Mouse (Mus musculus) erythroblast, embryonic 14.5 days (primary cell): ENCODE measurements around the gene Jmjd6. TPM values are rescaled to one million over a fixed set of nuclear protein-coding genes. Genes with fewer than 3 reads are reported as not detected.
"Not testable (repeated sequence)": the region's sequence is repeated elsewhere in the genome, so short reads cannot be mapped to it uniquely, and the experiment has no call there.

Experiments
- H3K27me3 ChIP-seq: 2 replicates; pipeline ENCODE4 v1.6.1; 2012; ENCODE audit warnings: inconsistent platforms; ENCODE audit not compliant: control insufficient read depth
- H3K36me3 ChIP-seq: 2 replicates; pipeline ENCODE4 v1.6.1; 2012; ENCODE audit warnings: mild to moderate bottlenecking, inconsistent platforms; ENCODE audit not compliant: control insufficient read depth
- H3K4me1 ChIP-seq: 2 replicates; pipeline ENCODE4 v1.6.1; 2012; ENCODE audit warnings: inconsistent platforms; ENCODE audit not compliant: control insufficient read depth
- H3K4me3 ChIP-seq: replicated peaks from 2 replicates; pipeline ENCODE3; 2012; ENCODE audit warnings: moderate library complexity, mild to moderate bottlenecking, inconsistent platforms
- H3K9me3 ChIP-seq: 2 replicates; pipeline ENCODE4 v1.6.1; 2012; ENCODE audit warnings: low read length, inconsistent platforms, mixed read lengths; ENCODE audit not compliant: control insufficient read depth
- GATA1 ChIP-seq: IDR thresholded peaks from 2 replicates; pipeline ENCODE4 v1.6.1; 2012; ENCODE audit warnings: low read length, inconsistent platforms, mixed read lengths
- TAL1 ChIP-seq: IDR thresholded peaks from 3 replicates; pipeline ENCODE4 v1.6.1; 2012; ENCODE audit warnings: low read length, inconsistent platforms, mixed read lengths
- polyA plus RNA-seq: library from polyadenylated mRNA; stranded (reverse); fragments of >175 nt; gene quantifications from 2 replicates; pipeline ENCODE4 v1.2.3, GENCODE M21; 2012

Gene Jmjd6
- polyA plus RNA-seq, 1 experiment = 3.6 TPM

- H3K9me3 ChIP-seq = no peaks in the 10 kb centered on the region
- TF ChIP-seq TAL1 (no peak), GATA1 (no peak)
- H3K4me1 ChIP-seq = peaks cover 49% of the 10 kb centered on the region
- no peaks in the 10 kb centered on the region for H3K27me3 ChIP-seq
- peaks cover 48% of the 10 kb centered on the region for H3K36me3 ChIP-seq
- H3K4me3 ChIP-seq = peak within 1 kb of the TSS; percentile 79
Measured at GRCm38 (mm10) chr11:116852891-116853511, 9.8 kb upstream of the Jmjd6 start, which contains the start of gene Srsf2. TSS of gene Srsf2 (minus strand) at chr11:116853094.

DNA sequence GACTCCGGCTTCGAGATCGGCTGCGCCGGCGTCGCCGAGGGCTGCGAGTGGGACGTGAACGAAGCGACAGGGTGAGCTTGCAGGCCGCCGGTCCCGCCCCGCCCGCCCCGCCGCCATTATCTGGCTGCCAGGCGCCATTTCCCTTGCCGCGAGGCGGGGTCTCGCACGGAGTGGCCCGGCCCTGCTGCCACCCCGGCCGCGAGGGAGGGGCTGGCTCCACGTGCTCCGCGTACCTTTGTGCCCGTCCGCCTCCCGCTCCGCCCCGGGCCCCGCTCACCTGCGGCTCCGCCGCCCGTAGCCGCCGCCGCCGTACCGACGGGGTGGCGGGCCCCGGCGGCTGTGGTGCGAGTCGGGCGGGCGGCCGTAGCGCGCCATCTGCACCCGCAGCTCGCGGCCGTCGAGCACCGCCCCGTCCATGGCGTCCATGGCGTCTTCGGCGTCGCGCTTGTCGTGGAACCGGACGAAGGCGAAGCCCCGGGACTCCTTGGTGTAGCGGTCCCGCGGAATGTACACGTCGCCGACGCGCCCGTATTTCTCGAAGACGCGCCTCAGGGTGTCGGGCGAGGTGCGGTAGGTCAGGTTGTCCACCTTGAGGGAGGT, 9.1 kb upstream of the Jmjd6 start, which contains the start of gene Mfsd11:
TSS of gene Mfsd11 (plus strand) at position 150 of the 600 bp plus-strand sequence.
- Histone ChIP-seq H3K4me3 (peak within 1 kb of the TSS; percentile 79), H3K27me3 (no peaks in the 10 kb centered on the region), H3K36me3 (peaks cover 52% of the 10 kb centered on the region), H3K9me3 (no peaks in the 10 kb centered on the region), H3K4me1 (peaks cover 53% of the 10 kb centered on the region)
- TF ChIP-seq GATA1 (no peak), TAL1 (no peak)

GRCm38 (mm10) chr11:116851576-116852290, 8.5 kb upstream of the Jmjd6 start:
- Histone ChIP-seq H3K36me3 (peaks cover 55% of the 10 kb centered on the region), H3K27me3 (no peaks in the 10 kb centered on the region), H3K4me3 (peak overlapping the region; percentile 79), H3K9me3 (no peaks in the 10 kb centered on the region), H3K4me1 (peaks cover 51% of the 10 kb centered on the region)
- TF ChIP-seq TAL1 (no peak), GATA1 (no peak)

DNA sequence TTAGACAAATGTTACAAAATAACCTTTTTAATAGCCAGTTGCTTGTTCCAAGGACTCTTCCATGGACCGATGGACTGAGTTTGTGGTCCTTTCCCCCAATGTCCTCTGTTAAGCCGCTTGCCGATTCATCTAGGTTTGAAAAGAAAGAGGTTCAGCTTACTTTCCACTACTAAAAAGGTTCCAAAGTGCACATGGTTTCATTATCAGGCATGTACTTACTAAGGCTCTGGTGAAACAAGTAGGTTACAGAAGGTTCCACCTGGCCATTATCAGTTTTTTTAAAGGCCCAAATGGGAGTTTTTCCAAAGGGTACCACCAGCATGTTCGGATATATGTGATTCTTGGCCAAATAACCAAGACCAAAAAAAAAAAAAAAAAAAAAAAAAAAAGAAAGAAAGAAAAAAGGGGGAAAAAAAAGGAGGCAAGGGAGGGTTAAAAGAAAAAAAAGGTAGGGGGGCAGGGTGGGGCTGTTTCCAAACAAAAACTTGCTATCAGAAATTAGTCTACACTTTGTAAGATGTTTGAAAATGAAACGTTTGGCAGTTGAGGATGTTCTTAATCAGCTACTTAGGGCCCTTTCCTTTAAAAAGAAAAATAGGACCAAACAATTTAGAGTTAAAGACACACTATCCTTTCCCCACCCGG, 7.7 kb upstream of the Jmjd6 start:
- Histone ChIP-seq H3K27me3 (no peaks in the 10 kb centered on the region), H3K9me3 (no peaks in the 10 kb centered on the region), H3K4me3 (peak overlapping the region; percentile 79), H3K36me3 (peaks cover 63% of the 10 kb centered on the region), H3K4me1 (peaks cover 55% of the 10 kb centered on the region)
- TF ChIP-seq GATA1 = no peak
- TF ChIP-seq TAL1 = no peak

DNA sequence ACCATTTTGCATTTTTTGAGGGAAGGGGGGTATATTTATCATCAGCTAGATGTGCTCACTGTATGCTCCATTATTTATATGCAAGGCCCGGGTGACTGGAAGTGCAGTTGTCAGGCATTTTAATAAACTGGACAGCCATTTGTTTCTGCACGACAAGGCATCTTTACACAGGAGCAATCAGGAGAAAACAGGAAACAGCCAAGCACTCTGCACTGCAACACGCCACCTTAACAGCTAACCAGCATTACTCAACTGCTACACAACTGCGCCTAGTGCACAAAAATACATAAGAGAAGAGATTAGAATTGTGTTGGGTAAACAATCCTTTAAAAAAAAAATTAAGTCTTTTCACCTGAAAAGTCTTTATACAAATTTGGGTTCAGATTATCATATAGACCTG, 6.8 kb upstream of the Jmjd6 start:
- Histone ChIP-seq H3K27me3 (no peaks in the 10 kb centered on the region), H3K4me1 (peaks cover 56% of the 10 kb centered on the region), H3K4me3 (peak overlapping the region; percentile 79), H3K9me3 (no peaks in the 10 kb centered on the region), H3K36me3 (peaks cover 70% of the 10 kb centered on the region)
- TF ChIP-seq TAL1 (no peak), GATA1 (no peak)

DNA sequence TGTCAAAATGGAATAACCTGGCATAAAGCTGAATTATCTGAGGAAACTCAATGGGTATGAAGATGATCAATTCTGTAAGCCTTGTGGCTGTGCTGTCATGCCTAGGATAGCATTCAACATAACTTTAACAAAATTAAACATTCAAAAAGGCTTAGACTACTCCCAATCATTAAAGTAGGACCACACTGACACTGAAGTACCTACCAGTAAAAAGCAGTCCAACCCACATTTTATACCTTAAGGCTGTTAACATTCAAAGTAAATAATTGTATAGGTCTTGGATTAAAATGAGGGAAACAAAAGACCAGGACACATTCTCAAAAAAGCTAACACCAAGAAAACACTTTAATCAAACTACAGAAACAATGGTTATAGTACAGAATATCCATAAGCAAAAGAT, 6.3 kb upstream of the Jmjd6 start:
- Histone ChIP-seq H3K9me3 (no peaks in the 10 kb centered on the region), H3K36me3 (peaks cover 71% of the 10 kb centered on the region), H3K27me3 (no peaks in the 10 kb centered on the region), H3K4me3 (peak overlapping the region; percentile 16), H3K4me1 (peaks cover 56% of the 10 kb centered on the region)
- TF ChIP-seq GATA1 (no peak), TAL1 (no peak)

- not testable (repeated sequence) for H3K9me3 ChIP-seq, H3K4me3 ChIP-seq, H3K27me3 ChIP-seq
- Histone ChIP-seq H3K4me1 (peaks cover 56% of the 10 kb centered on the region), H3K36me3 (peaks cover 71% of the 10 kb centered on the region)
Measured at GRCm38 (mm10) chr11:116848877-116849178, 5.6 kb upstream of the Jmjd6 start.

DNA sequence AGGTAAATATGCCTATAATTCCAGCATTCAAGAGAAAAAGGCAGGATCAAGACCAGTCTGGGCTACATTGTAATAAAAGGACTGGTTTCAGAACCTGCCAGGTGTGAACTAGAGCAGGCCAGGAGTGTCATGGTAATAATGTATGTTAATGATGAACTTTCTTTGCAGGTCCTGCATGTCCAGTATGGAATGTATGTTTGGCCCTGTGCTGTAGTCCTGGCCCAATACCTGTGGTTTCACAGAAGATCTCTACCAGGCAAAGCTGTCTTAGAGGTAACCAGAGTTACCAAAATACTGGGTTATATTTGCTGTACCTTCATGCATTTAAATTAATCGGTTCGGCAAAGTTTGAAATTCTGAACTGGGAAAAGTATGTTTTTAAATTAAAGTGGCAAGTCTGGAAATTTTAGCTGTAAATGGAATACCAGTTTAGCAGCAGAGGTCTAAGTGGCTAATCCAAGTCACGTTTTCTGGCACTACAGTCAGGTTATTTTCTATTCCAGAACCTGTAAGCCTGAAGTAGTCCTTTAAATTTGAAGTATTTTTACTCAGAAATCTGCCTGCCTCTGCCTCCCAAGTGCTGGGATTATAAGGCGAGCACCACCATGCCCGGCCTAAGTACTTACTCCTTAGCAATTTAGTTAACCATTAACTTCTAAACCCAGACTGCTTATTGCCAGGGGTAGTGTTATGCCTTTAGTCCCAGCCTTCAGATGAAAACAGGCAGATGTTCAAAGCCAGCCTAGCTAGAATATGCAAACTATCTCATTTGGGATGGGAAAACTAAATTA, 5.0 kb upstream of the Jmjd6 start:
- no peaks in the 10 kb centered on the region for H3K27me3 ChIP-seq
- no peak for TF ChIP-seq GATA1
- no peak for TF ChIP-seq TAL1
- H3K4me1 ChIP-seq = peaks cover 58% of the 10 kb centered on the region
- H3K4me3 ChIP-seq = no peak overlapping the region
- peaks cover 71% of the 10 kb centered on the region for H3K36me3 ChIP-seq
- H3K9me3 ChIP-seq = no peaks in the 10 kb centered on the region
